Mouse (Mus musculus) intestine, embryonic 16.5 days (tissue): ENCODE measurements at regions not wholly inside any gene's neighbourhood (a gene's known extent, or its start where the extent isn't known, plus 50 kb on each side); places are given as distances from the start of the nearest gene placed in this dataset.
A peak's percentile ranks its signal among the peaks of the same experiment; 100 is the strongest.

Source experiments
- ATAC-seq: fragments of 200-750 bp; cut with Nextera tagmentation; 2 replicates; pipeline ENCODE4 v1.8.0; 2017; ENCODE audit warnings: moderate TSS enrichment, moderate library complexity
- H3K27ac ChIP-seq: fragments of 300-500 bp; sonication (generic); 2 replicates; pipeline ENCODE4 v1.5.1; 2014; ENCODE audit warnings: mild to moderate bottlenecking, low read length
- H3K27me3 ChIP-seq: fragments of 300-500 bp; sonication (generic); replicated peaks from 2 replicates; pipeline ENCODE4 v1.6.1; 2014; ENCODE audit warnings: low read length, control low read depth, mixed read lengths; ENCODE audit not compliant: control insufficient read depth, insufficient read depth
- H3K36me3 ChIP-seq: fragments of 300-500 bp; sonication (generic); 2 replicates; pipeline ENCODE4 v1.6.1; 2014; ENCODE audit warnings: low read length, control low read depth; ENCODE audit not compliant: control insufficient read depth, insufficient read depth
- H3K4me1 ChIP-seq: fragments of 300-500 bp; sonication (generic); 2 replicates; pipeline ENCODE4 v1.6.1; 2014; ENCODE audit warnings: low read length, control low read depth, mixed read lengths; ENCODE audit not compliant: control insufficient read depth, insufficient read depth
- H3K4me2 ChIP-seq: fragments of 300-500 bp; sonication (generic); 2 replicates; pipeline ENCODE4 v1.6.1; 2014; ENCODE audit warnings: low read depth, low read length, control low read depth
- H3K4me3 ChIP-seq: fragments of 300-500 bp; sonication (generic); 2 replicates; pipeline ENCODE4 v1.5.1; 2014; ENCODE audit warnings: mild to moderate bottlenecking, low read length
- H3K9ac ChIP-seq: fragments of 300-500 bp; sonication (generic); 2 replicates; pipeline ENCODE4 v1.6.1; 2014; ENCODE audit warnings: low read depth, low read length
- H3K9me3 ChIP-seq: fragments of 300-500 bp; sonication (generic); 2 replicates; pipeline ENCODE4 v1.6.1; 2016; ENCODE audit warnings: low read length, control low read depth; ENCODE audit not compliant: control insufficient read depth
- WGBS: fragments of 180-500 bp; shearing (Covaris S2); extraction: QIAGEN DNeasy Blood & Tissue Kit; methylation state at CpG from one replicate; pipeline ENCODE4 v1.1.7; 2014; 5-methylcytosine and 5-hydroxymethylcytosine counted together

GRCm38 (mm10) chr3:131056893-131057660 lies 53.2 kb upstream of the Lef1 start:
- H3K27ac ChIP-seq = no peak overlapping the region
- no peak overlapping the region for H3K9ac ChIP-seq
- H3K4me1 ChIP-seq = no peaks in the 10 kb centered on the region
- no peak overlapping the region for H3K4me2 ChIP-seq
- H3K27me3 ChIP-seq = no peaks in the 10 kb centered on the region
- ATAC-seq = no peak
- 84% methylated on average over 5 of the region's 5 CpGs for WGBS
- no peaks in the 10 kb centered on the region for H3K36me3 ChIP-seq
- H3K4me3 ChIP-seq = no peak overlapping the region
- no peaks in the 10 kb centered on the region for H3K9me3 ChIP-seq

GRCm38 (mm10) chr3:131054241-131054972 lies 55.9 kb upstream of the Lef1 start:
- Histone ChIP-seq H3K9me3 (no peaks in the 10 kb centered on the region), H3K27ac (no peak overlapping the region), H3K4me1 (no peaks in the 10 kb centered on the region), H3K4me3 (no peak overlapping the region), H3K36me3 (no peaks in the 10 kb centered on the region), H3K27me3 (no peaks in the 10 kb centered on the region), H3K9ac (no peak overlapping the region), H3K4me2 (no peak overlapping the region)
- ATAC-seq = no peak
- WGBS = 80% methylated on average over 13 of the region's 13 CpGs

- H3K27ac ChIP-seq = no peak overlapping the region
- no peak for ATAC-seq
- no peak overlapping the region for H3K4me3 ChIP-seq
- H3K4me1 ChIP-seq = no peaks in the 10 kb centered on the region
- no peaks in the 10 kb centered on the region for H3K9me3 ChIP-seq
- no peaks in the 10 kb centered on the region for H3K27me3 ChIP-seq
- no peak overlapping the region for H3K9ac ChIP-seq
- no peak overlapping the region for H3K4me2 ChIP-seq
- no peaks in the 10 kb centered on the region for H3K36me3 ChIP-seq
- WGBS = 77% methylated on average over 3 of the region's 3 CpGs
Measured at GRCm38 (mm10) chr3:131047716-131048115, 62.6 kb upstream of the Lef1 start.

- no peak for ATAC-seq
- no peaks in the 10 kb centered on the region for H3K9me3 ChIP-seq
- no peak overlapping the region for H3K4me3 ChIP-seq
- H3K36me3 ChIP-seq = no peaks in the 10 kb centered on the region
- no peak overlapping the region for H3K27ac ChIP-seq
- WGBS = 78% methylated on average over 5 of the region's 5 CpGs
- H3K4me2 ChIP-seq = no peak overlapping the region
- H3K27me3 ChIP-seq = no peaks in the 10 kb centered on the region
- H3K4me1 ChIP-seq = no peaks in the 10 kb centered on the region
- H3K9ac ChIP-seq = no peak overlapping the region
Measured at GRCm38 (mm10) chr3:131046412-131046811, 63.9 kb upstream of the Lef1 start.

- H3K4me2 ChIP-seq = no peak overlapping the region
- no peaks in the 10 kb centered on the region for H3K36me3 ChIP-seq
- H3K9me3 ChIP-seq = no peaks in the 10 kb centered on the region
- no peak overlapping the region for H3K27ac ChIP-seq
- no peak overlapping the region for H3K4me3 ChIP-seq
- H3K4me1 ChIP-seq = no peaks in the 10 kb centered on the region
- ATAC-seq = no peak
- no peaks in the 10 kb centered on the region for H3K27me3 ChIP-seq
- H3K9ac ChIP-seq = no peak overlapping the region
- WGBS = 50% methylated on average over 4 of the region's 4 CpGs
Measured at GRCm38 (mm10) chr3:131040214-131040825, 70.0 kb upstream of the Lef1 start.

GRCm38 (mm10) chr3:131037095-131037494 lies 73.2 kb upstream of the Lef1 start:
- no peaks in the 10 kb centered on the region for H3K4me1 ChIP-seq
- no peak for ATAC-seq
- H3K4me2 ChIP-seq = no peak overlapping the region
- H3K4me3 ChIP-seq = no peak overlapping the region
- H3K9me3 ChIP-seq = no peaks in the 10 kb centered on the region
- H3K9ac ChIP-seq = no peak overlapping the region
- H3K27me3 ChIP-seq = no peaks in the 10 kb centered on the region
- H3K27ac ChIP-seq = no peak overlapping the region
- 88% methylated on average over 5 of the region's 5 CpGs for WGBS
- H3K36me3 ChIP-seq = no peaks in the 10 kb centered on the region

- no peak for ATAC-seq
- 70% methylated on average over 5 of the region's 5 CpGs for WGBS
Measured at GRCm38 (mm10) chr3:131034774-131035173, 75.5 kb upstream of the Lef1 start.

GRCm38 (mm10) chr3:131026336-131026735 lies 83.9 kb upstream of the Lef1 start:
- Histone ChIP-seq H3K27me3 (no peaks in the 10 kb centered on the region), H3K36me3 (no peaks in the 10 kb centered on the region), H3K9ac (no peak overlapping the region), H3K9me3 (no peaks in the 10 kb centered on the region), H3K4me3 (no peak overlapping the region), H3K4me2 (no peak overlapping the region), H3K4me1 (no peaks in the 10 kb centered on the region), H3K27ac (no peak overlapping the region)
- ATAC-seq = no peak
- 86% methylated on average over 7 of the region's 7 CpGs for WGBS

More at GRCm38 (mm10) chr3:131034774-131035173, 75.5 kb upstream of the Lef1 start:
- Histone ChIP-seq H3K4me2 (no peak overlapping the region), H3K27ac (no peak overlapping the region), H3K9me3 (no peaks in the 10 kb centered on the region), H3K4me3 (no peak overlapping the region), H3K27me3 (no peaks in the 10 kb centered on the region), H3K36me3 (no peaks in the 10 kb centered on the region), H3K9ac (no peak overlapping the region), H3K4me1 (no peaks in the 10 kb centered on the region)

- peaks cover 6% of the 10 kb centered on the region for H3K4me1 ChIP-seq
- H3K4me3 ChIP-seq = peak overlapping the region; percentile 36
- H3K27ac ChIP-seq = no peak overlapping the region
- H3K4me2 ChIP-seq = peak overlapping the region; percentile 60
- 20% methylated on average over 23 of the region's 23 CpGs for WGBS
- no peaks in the 10 kb centered on the region for H3K27me3 ChIP-seq
- peak overlapping the region; percentile 17; the same call in 1 of the 2 replicates for H3K9ac ChIP-seq
- H3K36me3 ChIP-seq = no peaks in the 10 kb centered on the region
- H3K9me3 ChIP-seq = no peaks in the 10 kb centered on the region
- ATAC-seq = peak; percentile 76
Measured at GRCm38 (mm10) chr3:131019163-131019956, 90.9 kb upstream of the Lef1 start.
